In genomic region chr7:31077470-31077869, GRCm38 (mm10) we compare ENCODE assay signal across 9 mouse cellular contexts. TPM values are rescaled to one million over a fixed set of nuclear protein-coding genes. Genes with fewer than 3 reads are reported as not detected.
DNase-seq lines count a peak whose midpoint lies in the region; ATAC-seq and TF ChIP-seq lines count a peak whose summit lies in the region.
"Had no signal": no experiment of that assay in that cellular context is flagged by ENCODE, and none has a peak within 500 bp of the region (broad histone marks: within the 10 kb centered on the region; RNA-seq: fewer than 3 reads in every experiment).

No protein-coding gene starts in this region.

- H3K9me3 ChIP-seq in stomach, embryonic 14.5 days (ENCODE audit: control insufficient read depth, low read depth, low read length): no peaks in the 10 kb centered on the region
- no peaks in the 10 kb centered on the region for H3K9me3 ChIP-seq in stomach, postnatal 0 days (ENCODE audit: control insufficient read depth, low read length)
- H3K9me3 ChIP-seq in liver, embryonic 11.5 days (ENCODE audit: control insufficient read depth, low read length): no peaks in the 10 kb centered on the region

- DNase-seq in heart, adult 11 months: peak; percentile 90
- no peak for DNase-seq in heart, postnatal 4 days
- no peak for DNase-seq in stomach, postnatal 0 days (ENCODE audit: low spot score)
- DNase-seq in layer of hippocampus, adult 9-11 months: peak; percentile 73
- DNase-seq in adrenal gland, postnatal 36 days: no peak
- DNase-seq in thymus, postnatal 0 days (ENCODE audit: low spot score): no peak
- DNase-seq in liver, embryonic 11.5 days (ENCODE audit: low spot score): no peak
- DNase-seq: lung, adult 18-20 months had no signal

- TF ChIP-seq CTCF in stomach, postnatal 0 days (IDR thresholded peaks at IDR 0.05; ENCODE audit: low read depth): no peak

- ATAC-seq in stomach, embryonic 14.5 days (ENCODE audit: insufficient number of reproducible peaks, insufficient read depth, low FRiP score, low read depth): peak; percentile 5; the same call in 1 of the 2 replicates
- ATAC-seq in stomach, postnatal 0 days (ENCODE audit: low FRiP score, low TSS enrichment): no peak
- no peak for ATAC-seq in liver, embryonic 11.5 days (replicated peaks; ENCODE audit: low FRiP score)

- 51% methylated on average over 6 of the region's 6 CpGs for WGBS in stomach, embryonic 14.5 days
- 50% methylated on average over 6 of the region's 6 CpGs for WGBS in stomach, postnatal 0 days
- 71% methylated on average over 6 of the region's 6 CpGs for WGBS in liver, embryonic 11.5 days

- peaks cover 9% of the 10 kb centered on the region for H3K4me1 ChIP-seq in stomach, embryonic 14.5 days (ENCODE audit: control insufficient read depth, insufficient read depth, low read length)
- no peaks in the 10 kb centered on the region for H3K4me1 ChIP-seq in stomach, postnatal 0 days (replicated peaks; ENCODE audit: control insufficient read depth, insufficient read depth)
- H3K4me1 ChIP-seq in liver, embryonic 11.5 days (replicated peaks; ENCODE audit: control insufficient read depth, insufficient read depth, low read length): no peaks in the 10 kb centered on the region

- H3K4me3 ChIP-seq in stomach, embryonic 14.5 days (ENCODE audit: low read depth, low read length): no peak overlapping the region
- H3K4me3 ChIP-seq in stomach, postnatal 0 days (ENCODE audit: low read depth, low read length): no peak overlapping the region
- no peak overlapping the region for H3K4me3 ChIP-seq in liver, embryonic 11.5 days (ENCODE audit: low read depth, low read length)

- TF ChIP-seq EP300 in stomach, postnatal 0 days (optimal IDR thresholded peaks at IDR 0.05): no peak

- H3K27me3 ChIP-seq in stomach, embryonic 14.5 days (ENCODE audit: control insufficient read depth, insufficient read depth, low read length): no peaks in the 10 kb centered on the region
- no peaks in the 10 kb centered on the region for H3K27me3 ChIP-seq in stomach, postnatal 0 days (ENCODE audit: control insufficient read depth, insufficient read depth, low read length)
- no peaks in the 10 kb centered on the region; the same call in 1 of the 2 replicates for H3K27me3 ChIP-seq in liver, embryonic 11.5 days (replicated peaks; ENCODE audit: control insufficient read depth, insufficient read depth, low read length)

- H3K27ac ChIP-seq in stomach, embryonic 14.5 days (ENCODE audit: low read length): peak overlapping the region; percentile 80; the same call in 1 of the 2 replicates
- no peak overlapping the region; the same call in 1 of the 2 replicates for H3K27ac ChIP-seq in stomach, postnatal 0 days (replicated peaks)
- no peak overlapping the region for H3K27ac ChIP-seq in liver, embryonic 11.5 days (ENCODE audit: low read depth, low read length)

- H3K9ac ChIP-seq in stomach, embryonic 14.5 days (replicated peaks; ENCODE audit: low read depth, low read length): no peak overlapping the region
- no peak overlapping the region for H3K9ac ChIP-seq in stomach, postnatal 0 days (ENCODE audit: low read length)
- no peak overlapping the region for H3K9ac ChIP-seq in liver, embryonic 11.5 days (ENCODE audit: low read depth, low read length)

- no peak overlapping the region for H3K4me2 ChIP-seq in stomach, embryonic 14.5 days (replicated peaks; ENCODE audit: low read depth, low read length)
- no peak overlapping the region for H3K4me2 ChIP-seq in stomach, postnatal 0 days (replicated peaks; ENCODE audit: low read depth)
- H3K4me2 ChIP-seq in liver, embryonic 11.5 days: no peak overlapping the region

- H3K36me3 ChIP-seq in stomach, embryonic 14.5 days (ENCODE audit: control insufficient read depth, insufficient read depth, low read length): no peaks in the 10 kb centered on the region
- no peaks in the 10 kb centered on the region for H3K36me3 ChIP-seq in stomach, postnatal 0 days (ENCODE audit: control insufficient read depth, insufficient read depth, low read length)
- H3K36me3 ChIP-seq in liver, embryonic 11.5 days (ENCODE audit: control insufficient read depth, insufficient read depth, low read length): no peaks in the 10 kb centered on the region

RNA-seq across cellular contexts. Expression of gene Fxyd3, which starts 1.0 kb away (rescaled TPM):
- total RNA-seq in heart, postnatal 4 days (2021): 1 to 10 TPM; 2.0 to 3.5 TPM
- 458 and 479 TPM in 2 replicates for polyA plus RNA-seq in stomach, embryonic 14.5 days (2014; fragmentation: Nextera tagmentation; extraction: Ambion mirVana)
- polyA plus RNA-seq in stomach, postnatal 0 days (2015; fragmentation: Nextera tagmentation; extraction: Ambion mirVana): 1,122 and 1,152 TPM in 2 replicates
- 1 to 10 TPM; 1.5 to 2.3 TPM for total RNA-seq in adrenal gland, postnatal 36 days (2021)
- 78.3 and 79.5 TPM in 2 replicates for polyA plus RNA-seq in thymus, postnatal 0 days (2015; fragmentation: Nextera tagmentation; extraction: Ambion mirVana)
- 1.2 and 1.7 TPM in 2 replicates for polyA plus RNA-seq in liver, embryonic 11.5 days (2014; fragmentation: Nextera tagmentation; extraction: Ambion mirVana)

RNA-seq across cellular contexts. Expression of gene Lgi4, which starts 18.3 kb away (rescaled TPM):
- total RNA-seq in heart, postnatal 4 days (2021): 1 to 10 TPM in 1 of 2 experiments, under 1 TPM in 1; 0.95 to 1.4 TPM
- polyA plus RNA-seq in stomach, embryonic 14.5 days (2014; fragmentation: Nextera tagmentation; extraction: Ambion mirVana): 0.78 and 1.7 TPM in 2 replicates
- polyA plus RNA-seq in stomach, postnatal 0 days (2015; fragmentation: Nextera tagmentation; extraction: Ambion mirVana): 0.46 and 0.87 TPM in 2 replicates
- 1 to 10 TPM; 2.7 to 5.4 TPM for total RNA-seq in adrenal gland, postnatal 36 days (2021)
- 0.04 and 0.14 TPM in 2 replicates for polyA plus RNA-seq in thymus, postnatal 0 days (2015; fragmentation: Nextera tagmentation; extraction: Ambion mirVana)
- 0.30 and 0.45 TPM in 2 replicates for polyA plus RNA-seq in liver, embryonic 11.5 days (2014; fragmentation: Nextera tagmentation; extraction: Ambion mirVana)

RNA-seq across cellular contexts. Expression of gene Fxyd1, which starts 20.5 kb away (rescaled TPM):
- 100 to 1,000 TPM; 646 to 728 TPM for total RNA-seq in heart, postnatal 4 days (2021)
- 86.7 and 99.3 TPM in 2 replicates for polyA plus RNA-seq in stomach, embryonic 14.5 days (2014; fragmentation: Nextera tagmentation; extraction: Ambion mirVana)
- polyA plus RNA-seq in stomach, postnatal 0 days (2015; fragmentation: Nextera tagmentation; extraction: Ambion mirVana): 177 and 187 TPM in 2 replicates
- total RNA-seq in adrenal gland, postnatal 36 days (2021): 100 to 1,000 TPM; 167 to 239 TPM
- polyA plus RNA-seq in thymus, postnatal 0 days (2015; fragmentation: Nextera tagmentation; extraction: Ambion mirVana): 12.2 and 19.1 TPM in 2 replicates
- polyA plus RNA-seq in liver, embryonic 11.5 days (2014; fragmentation: Nextera tagmentation; extraction: Ambion mirVana): 23.5 and 35.8 TPM in 2 replicates

RNA-seq across cellular contexts. Expression of gene Fxyd7, which starts 26.2 kb away (rescaled TPM):
- total RNA-seq in heart, postnatal 4 days (2021): 1 to 10 TPM in 1 of 2 experiments, under 1 TPM in 1; 0.98 to 2.4 TPM
- 35.7 and 42.2 TPM in 2 replicates for polyA plus RNA-seq in stomach, embryonic 14.5 days (2014; fragmentation: Nextera tagmentation; extraction: Ambion mirVana)
- polyA plus RNA-seq in stomach, postnatal 0 days (2015; fragmentation: Nextera tagmentation; extraction: Ambion mirVana): 19.9 and 20.3 TPM in 2 replicates
- 1 to 10 TPM; 1.2 to 1.6 TPM for total RNA-seq in adrenal gland, postnatal 36 days (2021)
- polyA plus RNA-seq in thymus, postnatal 0 days (2015; fragmentation: Nextera tagmentation; extraction: Ambion mirVana): 0.35 and 0.48 TPM in 2 replicates
- polyA plus RNA-seq in liver, embryonic 11.5 days (2014; fragmentation: Nextera tagmentation; extraction: Ambion mirVana): 1.9 and 2.6 TPM in 2 replicates

RNA-seq across cellular contexts. Expression of gene Fxyd5, which starts 35.2 kb away (rescaled TPM):
- total RNA-seq in heart, postnatal 4 days (2021): 10 to 100 TPM; 28.9 to 31.7 TPM
- 19.9 and 20.2 TPM in 2 replicates for polyA plus RNA-seq in stomach, embryonic 14.5 days (2014; fragmentation: Nextera tagmentation; extraction: Ambion mirVana)
- polyA plus RNA-seq in stomach, postnatal 0 days (2015; fragmentation: Nextera tagmentation; extraction: Ambion mirVana): 13.3 and 16.0 TPM in 2 replicates
- 100 to 1,000 TPM in 1 of 2 experiments, 10 to 100 TPM in 1; 34.8 to 103 TPM for total RNA-seq in adrenal gland, postnatal 36 days (2021)
- polyA plus RNA-seq in thymus, postnatal 0 days (2015; fragmentation: Nextera tagmentation; extraction: Ambion mirVana): 113 and 125 TPM in 2 replicates
- 28.1 and 31.1 TPM in 2 replicates for polyA plus RNA-seq in liver, embryonic 11.5 days (2014; fragmentation: Nextera tagmentation; extraction: Ambion mirVana)

Comparison
In these comparisons a context has a peak if more than half of its experiments do, and no peak if none do; other contexts are left out.
1. DNase-seq: peak in heart, adult 11 months (single experiment) and layer of hippocampus, adult 9-11 months (single experiment); none in heart, postnatal 4 days (single experiment), stomach, postnatal 0 days (single experiment), adrenal gland, postnatal 36 days (0 of 2), thymus, postnatal 0 days (single experiment) and liver, embryonic 11.5 days (single experiment).
2. RNA of gene Fxyd3, which starts 1.0 kb away (polyA plus RNA-seq): 1,122 to 1,152 TPM in stomach, postnatal 0 days, 458 to 479 TPM in stomach, embryonic 14.5 days and 78.3 to 79.5 TPM in thymus, postnatal 0 days; 1.2 to 1.7 TPM in liver, embryonic 11.5 days; every median in the first group is over 10 times any median in the second.